Mouse (Mus musculus): ENCODE measurements around the gene Clec1a.

- TF ChIP-seq POLR2A (IDR thresholded peaks at IDR 0.05; ENCODE audit: low read depth, low read length), result no peak
- no peak for TF ChIP-seq CTCF (IDR thresholded peaks at IDR 0.05; ENCODE audit: extremely low read depth, insufficient read depth, insufficient read length, insufficient replicate concordance)
These were observed 24.5 kb downstream of the Clec1a start for GRCm38 (mm10) chr6:129427281-129427680.

Data from spleen, adult 2 months (tissue).